Mouse (Mus musculus): ENCODE results near the gene Epb41l5. TPM values are rescaled to one million over a fixed set of nuclear protein-coding genes. Genes with fewer than 3 reads are reported as not detected.
A peak's percentile ranks its signal among the peaks of the same experiment; 100 is the strongest.

Epb41l5 gene
- polyA plus RNA-seq, 1 experiment: not detected

GRCm38 (mm10) chr1:119503808-119504207 lies 145.0 kb downstream of the Epb41l5 start:
- 12% methylated on average over 5 of the region's 5 CpGs for WGBS
- Histone ChIP-seq H3K4me1 (ENCODE audit: control insufficient read depth, insufficient read depth, low read length) (peaks cover 33% of the 10 kb centered on the region), H3K27ac (ENCODE audit: insufficient read depth, low read depth, low read length) (peak overlapping the region; percentile 7; the same call in 1 of the 2 replicates), H3K4me3 (ENCODE audit: insufficient read depth, low read depth, low read length) (peak overlapping the region; percentile 93)
- no peak for TF ChIP-seq CTCF (IDR thresholded peaks at IDR 0.05; ENCODE audit: insufficient read depth, low read depth, low read length)
- no peak for TF ChIP-seq POLR2A (IDR thresholded peaks at IDR 0.05; ENCODE audit: insufficient read depth, low read depth, low read length)

DNA sequence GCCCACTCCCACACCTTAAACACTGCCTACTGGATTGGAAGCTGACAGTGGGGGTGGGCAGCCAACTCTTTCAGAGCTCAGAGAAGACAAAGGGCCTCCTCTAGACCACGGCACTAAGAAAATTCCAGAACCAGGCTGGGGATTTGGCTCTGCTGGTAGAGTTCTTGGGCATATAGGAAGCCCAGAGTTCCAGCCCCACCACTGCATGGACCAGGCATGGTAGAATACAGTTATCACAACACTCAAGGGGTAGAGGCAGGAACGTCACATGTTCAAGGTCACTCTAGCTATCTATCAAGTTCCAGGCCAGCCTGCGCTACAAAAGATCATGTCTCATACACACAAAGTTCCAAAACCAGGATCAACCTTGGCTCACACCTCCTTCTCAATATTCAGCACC lies 145.6 kb downstream of the Epb41l5 start:
- WGBS: 72% methylated on average over 3 of the region's 3 CpGs
- TF ChIP-seq POLR2A (IDR thresholded peaks at IDR 0.05; ENCODE audit: insufficient read depth, low read depth, low read length): no peak
- no peak for TF ChIP-seq CTCF (IDR thresholded peaks at IDR 0.05; ENCODE audit: insufficient read depth, low read depth, low read length)
- H3K4me1 ChIP-seq (ENCODE audit: control insufficient read depth, insufficient read depth, low read length): peaks cover 28% of the 10 kb centered on the region
- peak overlapping the region; percentile 93 for H3K4me3 ChIP-seq (ENCODE audit: insufficient read depth, low read depth, low read length)
- H3K27ac ChIP-seq (ENCODE audit: insufficient read depth, low read depth, low read length): peak overlapping the region; percentile 7; the same call in 1 of the 2 replicates

DNA sequence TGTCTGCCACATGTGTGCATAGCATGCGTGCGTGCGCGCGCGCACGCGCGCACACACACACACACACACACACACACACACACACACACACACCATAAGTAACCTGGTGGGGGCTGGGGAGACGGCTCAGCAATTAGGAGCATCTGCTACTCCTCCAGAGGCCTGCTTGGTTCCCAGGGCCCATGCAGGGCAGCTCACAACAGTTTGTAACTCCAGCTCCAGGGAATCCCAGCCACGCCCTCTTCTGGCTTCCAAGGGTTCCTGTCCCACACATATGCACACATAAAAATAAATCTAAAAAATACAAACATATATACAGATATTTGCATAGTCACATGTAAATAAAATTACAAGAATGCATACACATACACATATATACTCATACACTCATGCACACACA lies 146.1 kb downstream of the Epb41l5 start:
- TF ChIP-seq CTCF (IDR thresholded peaks at IDR 0.05; ENCODE audit: insufficient read depth, low read depth, low read length) (no peak), POLR2A (IDR thresholded peaks at IDR 0.05; ENCODE audit: insufficient read depth, low read depth, low read length) (no peak)
- WGBS: 82% methylated on average over 11 of the region's 11 CpGs
- Histone ChIP-seq H3K27ac (ENCODE audit: insufficient read depth, low read depth, low read length) (no peak overlapping the region), H3K4me3 (ENCODE audit: insufficient read depth, low read depth, low read length) (peak overlapping the region; percentile 93; the same call in 1 of the 2 replicates), H3K4me1 (ENCODE audit: control insufficient read depth, insufficient read depth, low read length) (peaks cover 28% of the 10 kb centered on the region)

DNA sequence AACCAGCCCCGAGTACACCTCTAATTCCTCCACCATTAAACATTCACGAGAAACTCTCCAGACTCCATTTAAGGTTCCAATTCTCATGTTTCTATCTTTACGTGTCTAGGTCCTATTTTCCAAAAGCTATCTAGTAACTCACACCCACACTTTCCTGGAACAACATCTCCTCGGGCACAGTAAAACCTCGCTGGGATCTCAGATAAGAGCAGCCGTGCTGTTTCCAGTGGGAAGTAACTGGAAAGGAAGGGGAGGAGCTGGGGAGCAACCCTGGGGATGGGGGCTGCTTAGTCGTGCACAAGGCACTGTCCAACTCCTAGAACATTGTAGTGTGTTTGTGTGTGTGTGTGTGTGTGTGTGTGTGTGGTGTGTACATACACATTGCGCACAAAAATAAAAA lies 146.9 kb downstream of the Epb41l5 start:
- no peak overlapping the region for H3K4me3 ChIP-seq (ENCODE audit: insufficient read depth, low read depth, low read length)
- peaks cover 22% of the 10 kb centered on the region for H3K4me1 ChIP-seq (ENCODE audit: control insufficient read depth, insufficient read depth, low read length)
- WGBS: 48% methylated on average over 8 of the region's 8 CpGs
- TF ChIP-seq POLR2A (IDR thresholded peaks at IDR 0.05; ENCODE audit: insufficient read depth, low read depth, low read length) (no peak), CTCF (IDR thresholded peaks at IDR 0.05; ENCODE audit: insufficient read depth, low read depth, low read length) (no peak)
- H3K27ac ChIP-seq (ENCODE audit: insufficient read depth, low read depth, low read length): no peak overlapping the region

GRCm38 (mm10) chr1:119499456-119499855 lies 149.3 kb downstream of the Epb41l5 start:
- TF ChIP-seq POLR2A (IDR thresholded peaks at IDR 0.05; ENCODE audit: insufficient read depth, low read depth, low read length) (no peak), CTCF (IDR thresholded peaks at IDR 0.05; ENCODE audit: insufficient read depth, low read depth, low read length) (no peak)
- peaks cover 24% of the 10 kb centered on the region for H3K4me1 ChIP-seq (ENCODE audit: control insufficient read depth, insufficient read depth, low read length)
- 95% methylated on average over 10 of the region's 10 CpGs for WGBS
- no peak overlapping the region for H3K27ac ChIP-seq (ENCODE audit: insufficient read depth, low read depth, low read length)
- no peak overlapping the region for H3K4me3 ChIP-seq (ENCODE audit: insufficient read depth, low read depth, low read length)

- Histone ChIP-seq H3K4me1 (ENCODE audit: control insufficient read depth, insufficient read depth, low read length) (peaks cover 24% of the 10 kb centered on the region), H3K27ac (ENCODE audit: insufficient read depth, low read depth, low read length) (no peak overlapping the region), H3K4me3 (ENCODE audit: insufficient read depth, low read depth, low read length) (no peak overlapping the region)
- WGBS: 88% methylated on average over 9 of the region's 9 CpGs
- no peak for TF ChIP-seq CTCF (IDR thresholded peaks at IDR 0.05; ENCODE audit: insufficient read depth, low read depth, low read length)
- TF ChIP-seq POLR2A (IDR thresholded peaks at IDR 0.05; ENCODE audit: insufficient read depth, low read depth, low read length): no peak
These were observed 150.1 kb downstream of the Epb41l5 start for GRCm38 (mm10) chr1:119498536-119499231.

- TF ChIP-seq CTCF (IDR thresholded peaks at IDR 0.05; ENCODE audit: insufficient read depth, low read depth, low read length) (no peak), POLR2A (IDR thresholded peaks at IDR 0.05; ENCODE audit: insufficient read depth, low read depth, low read length) (no peak)
- Histone ChIP-seq H3K4me1 (ENCODE audit: control insufficient read depth, insufficient read depth, low read length) (peaks cover 21% of the 10 kb centered on the region), H3K27ac (ENCODE audit: insufficient read depth, low read depth, low read length) (no peak overlapping the region), H3K4me3 (ENCODE audit: insufficient read depth, low read depth, low read length) (no peak overlapping the region)
- 76% methylated on average over 5 of the region's 5 CpGs for WGBS
These were observed 151.3 kb downstream of the Epb41l5 start for GRCm38 (mm10) chr1:119497346-119498004.

GRCm38 (mm10) chr1:119495396-119495775 lies 153.4 kb downstream of the Epb41l5 start:
- 95% methylated on average over 6 of the region's 6 CpGs for WGBS
- Histone ChIP-seq H3K27ac (ENCODE audit: insufficient read depth, low read depth, low read length) (no peak overlapping the region), H3K4me3 (ENCODE audit: insufficient read depth, low read depth, low read length) (no peak overlapping the region), H3K4me1 (ENCODE audit: control insufficient read depth, insufficient read depth, low read length) (peaks cover 23% of the 10 kb centered on the region)
- TF ChIP-seq POLR2A (IDR thresholded peaks at IDR 0.05; ENCODE audit: insufficient read depth, low read depth, low read length): no peak
- no peak for TF ChIP-seq CTCF (IDR thresholded peaks at IDR 0.05; ENCODE audit: insufficient read depth, low read depth, low read length)

Other genes starting within 250 kb of the Epb41l5 start
- gene Inhbb, start 226.8 kb downstream of the Epb41l5 start, polyA plus RNA-seq (2012; ENCODE audit: insufficient read depth, insufficient read length, low replicate concordance, missing spikeins): not detected in 2 replicates
- gene Ralb, start 144.2 kb downstream of the Epb41l5 start, polyA plus RNA-seq (2012; ENCODE audit: insufficient read depth, insufficient read length, low replicate concordance, missing spikeins): not detected in 2 replicates
- not detected in 2 replicates for gene Tmem185b, start 122.8 kb downstream of the Epb41l5 start, polyA plus RNA-seq (2012; ENCODE audit: insufficient read depth, insufficient read length, low replicate concordance, missing spikeins)
- 271 TPM in 1 of 2 replicates, not detected in the other for gene Ptpn4, start 188.6 kb upstream of the Epb41l5 start, polyA plus RNA-seq (2012; ENCODE audit: insufficient read depth, insufficient read length, low replicate concordance, missing spikeins)

Measured in olfactory bulb, adult 2 months (tissue).